In genomic region chr3:153661927-153662326, GRCm38 (mm10) we compare ENCODE assay signal across 10 mouse cellular contexts.
DNase-seq lines count a peak whose midpoint lies in the region; ATAC-seq and TF ChIP-seq lines count a peak whose summit lies in the region.
"Had no signal": no experiment of that assay in that cellular context is flagged by ENCODE, and none has a peak within 500 bp of the region (broad histone marks: within the 10 kb centered on the region; RNA-seq: fewer than 3 reads in every experiment).

No protein-coding gene starts in this region.

- WGBS in forebrain, postnatal 0 days = 31% methylated on average over 7 of the region's 7 CpGs
- WGBS in forebrain, embryonic 11.5 days = 90% methylated on average over 7 of the region's 7 CpGs
- WGBS in neural tube, embryonic 13.5 days = 64% methylated on average over 7 of the region's 7 CpGs

- H3K4me1 ChIP-seq in forebrain, postnatal 0 days (ENCODE audit: insufficient read depth) = peaks cover 1% of the 10 kb centered on the region
- H3K4me1 ChIP-seq in forebrain, embryonic 11.5 days (replicated peaks; ENCODE audit: control insufficient read depth, insufficient read depth, low read length) = 0 out of 2 replicates have a peak, but pooled peaks cover 4% of the 10 kb centered on the region
- peaks cover 66% of the 10 kb centered on the region for H3K4me1 ChIP-seq in neural tube, embryonic 13.5 days (replicated peaks)

- peak; percentile 45 for DNase-seq in forebrain, postnatal 0 days
- no peak for DNase-seq in forebrain, embryonic 11.5 days (ENCODE audit: low spot score)
- DNase-seq in neural tube, embryonic 10.5 days (ENCODE audit: extremely low spot score, low spot score) = no peak
- DNase-seq in lung, adult 18-20 months = peak; percentile 19 to 51
- no peak for DNase-seq in thymus, postnatal 25 days
- DNase-seq in thymus, postnatal 36 days = no peak
- DNase-seq: heart, postnatal 36 days had no signal

- no peak overlapping the region for H3K4me3 ChIP-seq in forebrain, postnatal 0 days (ENCODE audit: low read depth, low read length)
- H3K4me3 ChIP-seq in forebrain, embryonic 11.5 days (ENCODE audit: low read depth, low read length) = no peak overlapping the region
- no peak overlapping the region for H3K4me3 ChIP-seq in neural tube, embryonic 13.5 days
- H3K4me3 ChIP-seq: embryonic facial prominence, embryonic 15.5 days had no signal

- no peak; the same call in 1 of the 2 replicates for ATAC-seq in forebrain, postnatal 0 days
- ATAC-seq in forebrain, embryonic 11.5 days (replicated peaks; ENCODE audit: low FRiP score) = no peak
- no peak for ATAC-seq in neural tube, embryonic 13.5 days (ENCODE audit: low read depth)
- no peak for ATAC-seq in megakaryocyte-erythroid progenitor cell, adult 5-6 weeks (replicated peaks; ENCODE audit: low FRiP score, low TSS enrichment, poor library complexity, severe bottlenecking)

- no peak overlapping the region for H3K9ac ChIP-seq in forebrain, postnatal 0 days
- H3K9ac ChIP-seq in forebrain, embryonic 11.5 days (ENCODE audit: low read length) = no peak overlapping the region
- peak overlapping the region; percentile 31; the same call in 1 of the 2 replicates for H3K9ac ChIP-seq in neural tube, embryonic 13.5 days
- H3K9ac ChIP-seq: embryonic facial prominence, embryonic 15.5 days had no signal

- no peak overlapping the region for H3K27ac ChIP-seq in forebrain, postnatal 0 days (ENCODE audit: low read depth, low read length)
- H3K27ac ChIP-seq in forebrain, embryonic 11.5 days (ENCODE audit: low read depth, low read length) = no peak overlapping the region
- H3K27ac ChIP-seq in neural tube, embryonic 13.5 days (replicated peaks) = no peak overlapping the region
- H3K27ac ChIP-seq: embryonic facial prominence, embryonic 15.5 days had no signal

- no peaks in the 10 kb centered on the region for H3K36me3 ChIP-seq in forebrain, postnatal 0 days (ENCODE audit: insufficient read depth)
- no peaks in the 10 kb centered on the region for H3K36me3 ChIP-seq in forebrain, embryonic 11.5 days (ENCODE audit: control insufficient read depth, insufficient read depth, low read length)
- no peaks in the 10 kb centered on the region for H3K36me3 ChIP-seq in neural tube, embryonic 13.5 days
- H3K36me3 ChIP-seq: embryonic facial prominence, embryonic 15.5 days had no signal

- H3K4me2 ChIP-seq in forebrain, postnatal 0 days (ENCODE audit: low read depth) = no peak overlapping the region
- H3K4me2 ChIP-seq in forebrain, embryonic 11.5 days (ENCODE audit: low read depth, low read length, severe bottlenecking) = no peak overlapping the region
- no peak overlapping the region for H3K4me2 ChIP-seq in neural tube, embryonic 13.5 days
- H3K4me2 ChIP-seq: embryonic facial prominence, embryonic 15.5 days had no signal

- H3K27me3 ChIP-seq in forebrain, postnatal 0 days (ENCODE audit: insufficient read depth, low read length) = no peaks in the 10 kb centered on the region
- H3K27me3 ChIP-seq in forebrain, embryonic 11.5 days (ENCODE audit: control insufficient read depth, insufficient read depth, low read length) = no peaks in the 10 kb centered on the region
- 0 out of 2 replicates have a peak, but pooled peaks cover 3% of the 10 kb centered on the region for H3K27me3 ChIP-seq in neural tube, embryonic 13.5 days
- H3K27me3 ChIP-seq: embryonic facial prominence, embryonic 15.5 days had no signal

- H3K9me3 ChIP-seq in forebrain, postnatal 0 days (ENCODE audit: low read length) = no peaks in the 10 kb centered on the region
- no peaks in the 10 kb centered on the region for H3K9me3 ChIP-seq in forebrain, embryonic 11.5 days (ENCODE audit: control insufficient read depth, low read length)
- no peaks in the 10 kb centered on the region for H3K9me3 ChIP-seq in neural tube, embryonic 13.5 days
- H3K9me3 ChIP-seq: embryonic facial prominence, embryonic 15.5 days had no signal

- TF ChIP-seq CTCF in forebrain, postnatal 0 days (IDR thresholded peaks at IDR 0.05; ENCODE audit: low read depth) = no peak

Comparison
In these comparisons a context has a peak if more than half of its experiments do, and no peak if none do; other contexts are left out.
1. DNase-seq: peak in forebrain, postnatal 0 days (single experiment) and lung, adult 18-20 months (2 of 2); none in forebrain, embryonic 11.5 days (single experiment), neural tube, embryonic 10.5 days (single experiment), thymus, postnatal 25 days (single experiment) and thymus, postnatal 36 days (0 of 2).